ENCODE assay signal across 9 mouse cellular contexts in the genomic region with DNA sequence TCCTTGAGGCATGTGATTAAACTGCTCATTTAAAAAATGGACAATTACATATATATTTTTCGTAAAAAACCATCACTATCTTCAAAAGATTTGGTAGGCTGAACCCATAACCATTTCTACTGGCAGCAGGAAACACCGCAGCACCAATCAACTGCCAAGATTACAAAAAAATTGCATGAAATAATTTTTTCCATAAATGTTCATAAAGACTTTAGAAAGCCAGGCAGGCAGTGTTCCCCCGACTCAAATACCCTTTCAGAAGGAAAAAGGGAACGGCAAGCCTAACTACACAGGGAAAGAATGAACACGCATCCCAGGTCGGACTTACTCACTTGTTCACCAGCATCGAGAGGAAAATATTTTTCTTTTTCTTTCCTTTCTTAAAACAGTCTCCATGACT. TPM values are rescaled to one million over a fixed set of nuclear protein-coding genes. Genes with fewer than 3 reads are reported as not detected.
DNase-seq lines count a peak whose midpoint lies in the region; ATAC-seq and TF ChIP-seq lines count a peak whose summit lies in the region.
"Had no signal": no experiment of that assay in that cellular context is flagged by ENCODE, and none has a peak within 500 bp of the region (broad histone marks: within the 10 kb centered on the region; RNA-seq: fewer than 3 reads in every experiment).

No protein-coding gene starts in this region.

- no peaks in the 10 kb centered on the region for H3K9me3 ChIP-seq in forebrain, embryonic 14.5 days (replicated peaks; ENCODE audit: control insufficient read depth, low read length)
- H3K9me3 ChIP-seq in liver, embryonic 15.5 days (replicated peaks), result no peaks in the 10 kb centered on the region

- H3K4me3 ChIP-seq in heart, adult 2 months, result peak overlapping the region; percentile 82
- H3K4me3 ChIP-seq in forebrain, embryonic 14.5 days (ENCODE audit: low read depth, low read length), result peak overlapping the region; percentile 44
- peak overlapping the region; percentile 71 for H3K4me3 ChIP-seq in liver, embryonic 15.5 days (replicated peaks)

- 19% methylated on average over 7 of the region's 7 CpGs for WGBS in heart, adult 2 months
- WGBS in forebrain, embryonic 14.5 days, result 18% methylated on average over 7 of the region's 7 CpGs
- WGBS in liver, embryonic 15.5 days (ENCODE audit: insufficient replicate concordance), result 5% methylated on average over 7 of the region's 7 CpGs

- intact Hi-C loops in heart, adult 2 months (cut with DNase I), result loop anchor here (5.0 to 10.0 kb wide), 4 partner anchors 145 to 488 kb away; no protein-coding TSS in a partner anchor
- intact Hi-C loops in heart, postnatal 36 days (cut with DNase I), result loop anchor here (5.0 to 10.0 kb wide), 4 partner anchors 80 to 488 kb away; no protein-coding TSS in a partner anchor
- intact Hi-C loops in left cerebral cortex, postnatal 14 days (cut with DNase I), result no loop called here
- intact Hi-C loops in left cerebral cortex, postnatal 4 days (cut with DNase I), result loop anchor here (2.0 kb wide), 1 partner anchor 226 kb away; no protein-coding TSS in a partner anchor

- peak overlapping the region; percentile 58; the same call in 1 of the 2 replicates for H3K9ac ChIP-seq in heart, adult 2 months (ENCODE audit: low read depth, low read length)
- H3K9ac ChIP-seq in forebrain, embryonic 14.5 days (ENCODE audit: low read length), result no peak overlapping the region; the same call in 1 of the 2 replicates
- peak overlapping the region; percentile 76 for H3K9ac ChIP-seq in liver, embryonic 15.5 days

- no peak for ATAC-seq in forebrain, embryonic 14.5 days
- no peak for ATAC-seq in liver, embryonic 15.5 days (ENCODE audit: insufficient read depth)

- peak overlapping the region; percentile 83 for H3K27ac ChIP-seq in heart, adult 2 months
- no peak overlapping the region for H3K27ac ChIP-seq in forebrain, embryonic 14.5 days (ENCODE audit: low read depth, low read length)
- H3K27ac ChIP-seq in liver, embryonic 15.5 days (replicated peaks), result peak overlapping the region; percentile 70

- TF ChIP-seq CTCF in heart, adult 2 months (IDR thresholded peaks at IDR 0.05), result no peak

- no peaks in the 10 kb centered on the region; the same call in 1 of the 2 replicates for H3K79me2 ChIP-seq in heart, adult 2 months (replicated peaks; ENCODE audit: control insufficient read depth, insufficient read depth, low read length)

- no peak for DNase-seq in heart, adult 2 months
- no peak for DNase-seq in heart, postnatal 36 days
- peak; percentile 24 for DNase-seq in CD4-positive, CD25-positive, alpha-beta regulatory T cell, adult 2 months (ENCODE audit: low read depth, low spot score)
- no peak for DNase-seq in forebrain, embryonic 14.5 days (ENCODE audit: low spot score)
- no peak for DNase-seq in left cerebral cortex, postnatal 14 days (ENCODE audit: low spot score in 2 of 2)
- DNase-seq in right cerebral cortex, postnatal 10 days (ENCODE audit: low spot score in 2 of 2), result no peak
- no peak for DNase-seq in left cerebral cortex, postnatal 4 days

- no peak for TF ChIP-seq POLR2A in heart, adult 2 months (IDR thresholded peaks at IDR 0.05; ENCODE audit: insufficient read depth, low read depth, low read length)

- peak overlapping the region; percentile 57 for H3K4me2 ChIP-seq in forebrain, embryonic 14.5 days (ENCODE audit: low read length)
- peak overlapping the region; percentile 69 for H3K4me2 ChIP-seq in liver, embryonic 15.5 days

- H3K36me3 ChIP-seq in heart, adult 2 months (ENCODE audit: control insufficient read depth, insufficient read depth, low read length), result 0 out of 2 replicates have a peak, but pooled peaks cover 2% of the 10 kb centered on the region
- H3K36me3 ChIP-seq in forebrain, embryonic 14.5 days (ENCODE audit: control insufficient read depth, insufficient read depth, low read length), result peaks cover 3% of the 10 kb centered on the region; the same call in 1 of the 2 replicates
- H3K36me3 ChIP-seq in liver, embryonic 15.5 days (replicated peaks), result peaks cover 36% of the 10 kb centered on the region

- H3K4me1 ChIP-seq in heart, adult 2 months (ENCODE audit: control insufficient read depth, insufficient read depth, low read length), result no peaks in the 10 kb centered on the region; the same call in 1 of the 2 replicates
- H3K4me1 ChIP-seq in forebrain, embryonic 14.5 days (ENCODE audit: control insufficient read depth, insufficient read depth, low read length), result no peaks in the 10 kb centered on the region
- peaks cover 60% of the 10 kb centered on the region for H3K4me1 ChIP-seq in liver, embryonic 15.5 days (replicated peaks)

- TF ChIP-seq EP300 in heart, adult 2 months (IDR thresholded peaks at IDR 0.05; ENCODE audit: insufficient read depth, low read depth, low read length), result no peak

- no peaks in the 10 kb centered on the region for H3K27me3 ChIP-seq in heart, adult 2 months (ENCODE audit: control insufficient read depth, insufficient read depth, low read length)
- no peaks in the 10 kb centered on the region for H3K27me3 ChIP-seq in forebrain, embryonic 14.5 days (replicated peaks; ENCODE audit: control insufficient read depth, insufficient read depth, low read length)
- no peaks in the 10 kb centered on the region for H3K27me3 ChIP-seq in liver, embryonic 15.5 days
- H3K27me3 ChIP-seq: Patski had no signal

RNA-seq across cellular contexts. Expression of a gene that starts 25.4 kb away (rescaled TPM):
- total RNA-seq in heart, adult 2 months (2021), result 10 to 100 TPM; 16.6 to 18.8 TPM
- polyA plus RNA-seq in heart, adult 2 months (2012; rRNA removed), result 6.4 TPM in 2 replicates
- total RNA-seq in heart, postnatal 36 days (2021), result 10 to 100 TPM; 18.1 to 22.4 TPM
- polyA plus RNA-seq in forebrain, embryonic 14.5 days (2014; fragmentation: Nextera tagmentation; extraction: Ambion mirVana), result 10.6 and 11.1 TPM in 2 replicates
- 51.4 and 58.3 TPM in 2 replicates for polyA plus RNA-seq in liver, embryonic 15.5 days (2015; fragmentation: Nextera tagmentation; extraction: Ambion mirVana)
- 10 to 100 TPM; 32.2 to 41.1 TPM for total RNA-seq in left cerebral cortex, postnatal 14 days (2021)
- 10 to 100 TPM; 21.1 to 21.4 TPM for total RNA-seq in left cerebral cortex, postnatal 4 days (2021)

RNA-seq across cellular contexts. Expression of a gene that starts 25.5 kb away (rescaled TPM):
- not detected for total RNA-seq in heart, adult 2 months (2021)
- polyA plus RNA-seq in heart, adult 2 months (2012; rRNA removed), result not detected in 2 replicates
- total RNA-seq in heart, postnatal 36 days (2021), result not detected
- not detected in 2 replicates for polyA plus RNA-seq in forebrain, embryonic 14.5 days (2014; fragmentation: Nextera tagmentation; extraction: Ambion mirVana)
- polyA plus RNA-seq in liver, embryonic 15.5 days (2015; fragmentation: Nextera tagmentation; extraction: Ambion mirVana), result 0.06 TPM in 1 of 2 replicates, not detected in the other
- total RNA-seq in left cerebral cortex, postnatal 14 days (2021), result not detected
- not detected for total RNA-seq in left cerebral cortex, postnatal 4 days (2021)
- polyA plus RNA-seq: Patski had no signal

RNA-seq across cellular contexts. Expression of a gene that starts 38.6 kb away (rescaled TPM):
- total RNA-seq in heart, adult 2 months (2021), result not detected
- not detected in 2 replicates for polyA plus RNA-seq in heart, adult 2 months (2012; rRNA removed)
- total RNA-seq in heart, postnatal 36 days (2021), result not detected
- not detected in 2 replicates for polyA plus RNA-seq in forebrain, embryonic 14.5 days (2014; fragmentation: Nextera tagmentation; extraction: Ambion mirVana)
- polyA plus RNA-seq in liver, embryonic 15.5 days (2015; fragmentation: Nextera tagmentation; extraction: Ambion mirVana), result not detected in 2 replicates
- not detected for total RNA-seq in left cerebral cortex, postnatal 14 days (2021)
- total RNA-seq in left cerebral cortex, postnatal 4 days (2021), result not detected
- polyA plus RNA-seq: Patski had no signal

RNA-seq across cellular contexts. Expression of a gene that starts 52.5 kb away (rescaled TPM):
- total RNA-seq in heart, adult 2 months (2021), result not detected
- not detected in 2 replicates for polyA plus RNA-seq in heart, adult 2 months (2012; rRNA removed)
- not detected for total RNA-seq in heart, postnatal 36 days (2021)
- polyA plus RNA-seq in forebrain, embryonic 14.5 days (2014; fragmentation: Nextera tagmentation; extraction: Ambion mirVana), result 0.15 TPM in 1 of 2 replicates, not detected in the other
- polyA plus RNA-seq in liver, embryonic 15.5 days (2015; fragmentation: Nextera tagmentation; extraction: Ambion mirVana), result not detected in 2 replicates
- not detected for total RNA-seq in left cerebral cortex, postnatal 14 days (2021)
- total RNA-seq in left cerebral cortex, postnatal 4 days (2021), result under 1 TPM in 1 of 2 experiments, not detected in 1; 0.24 TPM
- polyA plus RNA-seq: Patski had no signal

RNA-seq across cellular contexts. Expression of a gene that starts 55.0 kb away (rescaled TPM):
- not detected for total RNA-seq in heart, adult 2 months (2021)
- polyA plus RNA-seq in heart, adult 2 months (2012; rRNA removed), result not detected in 2 replicates
- not detected for total RNA-seq in heart, postnatal 36 days (2021)
- polyA plus RNA-seq in forebrain, embryonic 14.5 days (2014; fragmentation: Nextera tagmentation; extraction: Ambion mirVana), result not detected in 2 replicates
- polyA plus RNA-seq in liver, embryonic 15.5 days (2015; fragmentation: Nextera tagmentation; extraction: Ambion mirVana), result 0.43 TPM in 1 of 2 replicates, not detected in the other
- not detected for total RNA-seq in left cerebral cortex, postnatal 14 days (2021)
- not detected for total RNA-seq in left cerebral cortex, postnatal 4 days (2021)
- polyA plus RNA-seq: Patski had no signal
